Mouse (Mus musculus): ENCODE measurements at regions not wholly inside any gene's neighbourhood (a gene's known extent, or its start where the extent isn't known, plus 50 kb on each side); places are given as distances from the start of the nearest gene placed in this dataset.
A peak's percentile ranks its signal among the peaks of the same experiment; 100 is the strongest.

GRCm38 (mm10) chr1:121046581-121046980 is 285.8 kb downstream of the Insig2 start:
- H3K4me1 ChIP-seq (ENCODE audit: control insufficient read depth, insufficient read depth, low read length): no peaks in the 10 kb centered on the region
- no peaks in the 10 kb centered on the region for H3K36me3 ChIP-seq (ENCODE audit: control insufficient read depth, insufficient read depth, low read length)
- H3K27me3 ChIP-seq (ENCODE audit: control insufficient read depth, insufficient read depth, low read length): no peaks in the 10 kb centered on the region
- TF ChIP-seq POLR2A (IDR thresholded peaks at IDR 0.05; ENCODE audit: control insufficient read depth, low read depth, low read length) (no peak), CTCF (IDR thresholded peaks at IDR 0.05; ENCODE audit: control insufficient read depth, insufficient read depth, insufficient replicate concordance, low read depth, low read length) (no peak)
- H3K27ac ChIP-seq (ENCODE audit: control insufficient read depth, insufficient read depth, low read depth, low read length): no peak overlapping the region
- H3K4me3 ChIP-seq (ENCODE audit: control insufficient read depth, low read depth, low read length): no peak overlapping the region

- Histone ChIP-seq H3K27me3 (ENCODE audit: control insufficient read depth, insufficient read depth, low read length) (no peaks in the 10 kb centered on the region), H3K4me1 (ENCODE audit: control insufficient read depth, insufficient read depth, low read length) (no peaks in the 10 kb centered on the region), H3K36me3 (ENCODE audit: control insufficient read depth, insufficient read depth, low read length) (no peaks in the 10 kb centered on the region), H3K27ac (ENCODE audit: control insufficient read depth, insufficient read depth, low read depth, low read length) (no peak overlapping the region), H3K4me3 (ENCODE audit: control insufficient read depth, low read depth, low read length) (no peak overlapping the region)
- TF ChIP-seq POLR2A (IDR thresholded peaks at IDR 0.05; ENCODE audit: control insufficient read depth, low read depth, low read length) (no peak), CTCF (IDR thresholded peaks at IDR 0.05; ENCODE audit: control insufficient read depth, insufficient read depth, insufficient replicate concordance, low read depth, low read length) (no peak)
These were observed 285.0 kb downstream of the Insig2 start for GRCm38 (mm10) chr1:121047406-121047805.

GRCm38 (mm10) chr1:121049684-121050083 is 282.7 kb downstream of the Insig2 start:
- H3K4me1 ChIP-seq (ENCODE audit: control insufficient read depth, insufficient read depth, low read length): no peaks in the 10 kb centered on the region
- H3K27ac ChIP-seq (ENCODE audit: control insufficient read depth, insufficient read depth, low read depth, low read length): no peak overlapping the region
- no peak overlapping the region for H3K4me3 ChIP-seq (ENCODE audit: control insufficient read depth, low read depth, low read length)
- TF ChIP-seq CTCF (IDR thresholded peaks at IDR 0.05; ENCODE audit: control insufficient read depth, insufficient read depth, insufficient replicate concordance, low read depth, low read length) (no peak), POLR2A (IDR thresholded peaks at IDR 0.05; ENCODE audit: control insufficient read depth, low read depth, low read length) (no peak)
- H3K27me3 ChIP-seq (ENCODE audit: control insufficient read depth, insufficient read depth, low read length): no peaks in the 10 kb centered on the region
- H3K36me3 ChIP-seq (ENCODE audit: control insufficient read depth, insufficient read depth, low read length): no peaks in the 10 kb centered on the region

- Histone ChIP-seq H3K27ac (ENCODE audit: control insufficient read depth, insufficient read depth, low read depth, low read length) (no peak overlapping the region), H3K27me3 (ENCODE audit: control insufficient read depth, insufficient read depth, low read length) (no peaks in the 10 kb centered on the region), H3K4me1 (ENCODE audit: control insufficient read depth, insufficient read depth, low read length) (no peaks in the 10 kb centered on the region), H3K36me3 (ENCODE audit: control insufficient read depth, insufficient read depth, low read length) (no peaks in the 10 kb centered on the region), H3K4me3 (ENCODE audit: control insufficient read depth, low read depth, low read length) (no peak overlapping the region)
- no peak for TF ChIP-seq CTCF (IDR thresholded peaks at IDR 0.05; ENCODE audit: control insufficient read depth, insufficient read depth, insufficient replicate concordance, low read depth, low read length)
- no peak for TF ChIP-seq POLR2A (IDR thresholded peaks at IDR 0.05; ENCODE audit: control insufficient read depth, low read depth, low read length)
These were observed 281.5 kb downstream of the Insig2 start for GRCm38 (mm10) chr1:121050695-121051495.

- TF ChIP-seq CTCF (IDR thresholded peaks at IDR 0.05; ENCODE audit: control insufficient read depth, insufficient read depth, insufficient replicate concordance, low read depth, low read length) (no peak), POLR2A (IDR thresholded peaks at IDR 0.05; ENCODE audit: control insufficient read depth, low read depth, low read length) (no peak)
- no peak overlapping the region for H3K4me3 ChIP-seq (ENCODE audit: control insufficient read depth, low read depth, low read length)
- no peaks in the 10 kb centered on the region for H3K36me3 ChIP-seq (ENCODE audit: control insufficient read depth, insufficient read depth, low read length)
- no peaks in the 10 kb centered on the region for H3K27me3 ChIP-seq (ENCODE audit: control insufficient read depth, insufficient read depth, low read length)
- H3K4me1 ChIP-seq (ENCODE audit: control insufficient read depth, insufficient read depth, low read length): no peaks in the 10 kb centered on the region
- no peak overlapping the region for H3K27ac ChIP-seq (ENCODE audit: control insufficient read depth, insufficient read depth, low read depth, low read length)
These were observed 280.8 kb downstream of the Insig2 start for GRCm38 (mm10) chr1:121051496-121052119.

- H3K27me3 ChIP-seq (ENCODE audit: control insufficient read depth, insufficient read depth, low read length): no peaks in the 10 kb centered on the region
- TF ChIP-seq CTCF (IDR thresholded peaks at IDR 0.05; ENCODE audit: control insufficient read depth, insufficient read depth, insufficient replicate concordance, low read depth, low read length): no peak
- no peak for TF ChIP-seq POLR2A (IDR thresholded peaks at IDR 0.05; ENCODE audit: control insufficient read depth, low read depth, low read length)
These were observed 280.3 kb downstream of the Insig2 start for GRCm38 (mm10) chr1:121052120-121052501.

GRCm38 (mm10) chr1:121053692-121054091 is 278.7 kb downstream of the Insig2 start:
- no peaks in the 10 kb centered on the region for H3K36me3 ChIP-seq (ENCODE audit: control insufficient read depth, insufficient read depth, low read length)
- H3K4me3 ChIP-seq (ENCODE audit: control insufficient read depth, low read depth, low read length): no peak overlapping the region
- no peaks in the 10 kb centered on the region for H3K27me3 ChIP-seq (ENCODE audit: control insufficient read depth, insufficient read depth, low read length)
- peak; percentile 30; the same call in 1 of the 2 replicates for TF ChIP-seq CTCF (IDR thresholded peaks at IDR 0.05; ENCODE audit: control insufficient read depth, insufficient read depth, insufficient replicate concordance, low read depth, low read length)
- TF ChIP-seq POLR2A (IDR thresholded peaks at IDR 0.05; ENCODE audit: control insufficient read depth, low read depth, low read length): no peak
- no peaks in the 10 kb centered on the region for H3K4me1 ChIP-seq (ENCODE audit: control insufficient read depth, insufficient read depth, low read length)
- no peak overlapping the region for H3K27ac ChIP-seq (ENCODE audit: control insufficient read depth, insufficient read depth, low read depth, low read length)

More at GRCm38 (mm10) chr1:121052120-121052501, 280.3 kb downstream of the Insig2 start:
- Histone ChIP-seq H3K4me3 (ENCODE audit: control insufficient read depth, low read depth, low read length) (no peak overlapping the region), H3K4me1 (ENCODE audit: control insufficient read depth, insufficient read depth, low read length) (no peaks in the 10 kb centered on the region), H3K36me3 (ENCODE audit: control insufficient read depth, insufficient read depth, low read length) (no peaks in the 10 kb centered on the region), H3K27ac (ENCODE audit: control insufficient read depth, insufficient read depth, low read depth, low read length) (no peak overlapping the region)
